14 mouse cellular contexts compared by ENCODE assay signal in the genomic region with DNA sequence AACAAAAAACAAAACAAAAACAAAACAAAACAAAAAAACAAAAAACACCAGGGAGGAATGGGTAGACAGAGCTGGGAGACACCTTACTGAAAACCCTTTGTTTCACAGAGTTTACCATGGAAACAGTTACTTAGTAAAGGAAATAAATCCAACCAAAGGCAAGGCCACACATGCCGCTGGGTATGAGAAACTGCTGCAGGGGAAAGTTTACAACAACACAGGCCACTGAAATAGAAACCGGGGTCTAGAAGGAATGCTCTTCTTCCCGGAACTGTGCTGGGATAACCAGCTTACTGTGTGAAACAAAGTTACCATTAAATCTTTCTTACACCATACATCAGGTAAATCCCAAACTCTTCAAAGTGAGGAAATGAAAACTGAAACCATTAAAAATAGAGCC. TPM values are rescaled to one million over a fixed set of nuclear protein-coding genes. Genes with fewer than 3 reads are reported as not detected.
DNase-seq lines count a peak whose midpoint lies in the region; ATAC-seq and TF ChIP-seq lines count a peak whose summit lies in the region.
"Had no signal": no experiment of that assay in that cellular context is flagged by ENCODE, and none has a peak within 500 bp of the region (broad histone marks: within the 10 kb centered on the region; RNA-seq: fewer than 3 reads in every experiment).

No protein-coding gene starts in this region.

- no peaks in the 10 kb centered on the region for H3K9me3 ChIP-seq in heart, embryonic 10.5 days
- no peaks in the 10 kb centered on the region for H3K9me3 ChIP-seq in kidney, postnatal 0 days (replicated peaks; ENCODE audit: low read length)
- H3K9me3 ChIP-seq in limb, embryonic 13.5 days: no peaks in the 10 kb centered on the region
- H3K9me3 ChIP-seq: forebrain, embryonic 15.5 days; megakaryocyte, embryonic 14.5 days had no signal

- H3K4me2 ChIP-seq in kidney, postnatal 0 days (ENCODE audit: low read length): peak overlapping the region; percentile 24; the same call in 1 of the 2 replicates
- H3K4me2 ChIP-seq in limb, embryonic 13.5 days (replicated peaks): peak overlapping the region; percentile 17; the same call in 1 of the 2 replicates
- H3K4me2 ChIP-seq: forebrain, embryonic 15.5 days had no signal

- TF ChIP-seq CTCF in kidney, postnatal 0 days (IDR thresholded peaks at IDR 0.05; ENCODE audit: low read depth): no peak

- H3K4me3 ChIP-seq in heart, embryonic 10.5 days: no peak overlapping the region
- no peak overlapping the region for H3K4me3 ChIP-seq in kidney, postnatal 0 days (replicated peaks; ENCODE audit: low read depth, low read length)
- H3K4me3 ChIP-seq in limb, embryonic 13.5 days: no peak overlapping the region
- H3K4me3 ChIP-seq: forebrain, embryonic 15.5 days; megakaryocyte, embryonic 14.5 days had no signal

- H3K36me3 ChIP-seq in heart, embryonic 10.5 days: peaks cover 38% of the 10 kb centered on the region
- H3K36me3 ChIP-seq in kidney, postnatal 0 days (ENCODE audit: insufficient read depth, low read length): 0 out of 2 replicates have a peak, but pooled peaks cover 5% of the 10 kb centered on the region
- peaks cover 53% of the 10 kb centered on the region for H3K36me3 ChIP-seq in limb, embryonic 13.5 days

- H3K27me3 ChIP-seq in heart, embryonic 10.5 days (ENCODE audit: insufficient read depth, poor library complexity, severe bottlenecking): no peaks in the 10 kb centered on the region
- H3K27me3 ChIP-seq in kidney, postnatal 0 days (ENCODE audit: insufficient read depth, low read length): no peaks in the 10 kb centered on the region
- H3K27me3 ChIP-seq in limb, embryonic 13.5 days: no peaks in the 10 kb centered on the region
- H3K27me3 ChIP-seq: forebrain, embryonic 15.5 days; megakaryocyte, embryonic 14.5 days had no signal

- H3K9ac ChIP-seq in kidney, postnatal 0 days (ENCODE audit: low read depth, low read length): no peak overlapping the region
- 0 out of 2 replicates have a peak overlapping the region, but pooled peaks have one; percentile 6 for H3K9ac ChIP-seq in limb, embryonic 13.5 days
- H3K9ac ChIP-seq: forebrain, embryonic 15.5 days had no signal

- 38% methylated on average over 3 of the region's 3 CpGs for WGBS in heart, embryonic 10.5 days
- WGBS in kidney, postnatal 0 days: 11% methylated on average over 3 of the region's 3 CpGs
- WGBS in limb, embryonic 13.5 days: 9% methylated on average over 3 of the region's 3 CpGs

- no peak for DNase-seq in heart, embryonic 10.5 days (ENCODE audit: low spot score)
- DNase-seq in heart, adult 18-20 months: no peak
- DNase-seq in kidney, postnatal 0 days (ENCODE audit: low spot score): peak; percentile 84
- DNase-seq in kidney, postnatal 36 days: no peak
- DNase-seq in R1 (ENCODE audit: low read depth, low spot score): peak; percentile 41
- no peak for DNase-seq in urinary bladder, adult 2 months (ENCODE audit: low spot score)
- DNase-seq in urinary bladder, postnatal 14 days (ENCODE audit: low spot score): no peak
- DNase-seq: B cell, adult 2 months; right cerebral cortex, postnatal 25 days; thymus, adult 18-20 months had no signal

- peak overlapping the region; percentile 86 for H3K27ac ChIP-seq in heart, embryonic 10.5 days
- peak overlapping the region; percentile 50 for H3K27ac ChIP-seq in kidney, postnatal 0 days
- H3K27ac ChIP-seq in limb, embryonic 13.5 days: peak overlapping the region; percentile 84
- H3K27ac ChIP-seq: forebrain, embryonic 15.5 days had no signal

- no peak for ATAC-seq in kidney, postnatal 0 days (replicated peaks; ENCODE audit: low FRiP score, low read depth)
- no peak for ATAC-seq in limb, embryonic 13.5 days (ENCODE audit: low FRiP score, low read depth)
- ATAC-seq: forebrain, embryonic 15.5 days; inflammation-experienced regulatory T-cells, adult 6 months had no signal

- peaks cover 88% of the 10 kb centered on the region for H3K4me1 ChIP-seq in heart, embryonic 10.5 days
- H3K4me1 ChIP-seq in kidney, postnatal 0 days (replicated peaks; ENCODE audit: insufficient read depth, low read length): peaks cover 56% of the 10 kb centered on the region
- peaks cover 81% of the 10 kb centered on the region for H3K4me1 ChIP-seq in limb, embryonic 13.5 days

RNA-seq across cellular contexts. Expression of a gene that starts 20.3 kb away (rescaled TPM):
- polyA plus RNA-seq in heart, embryonic 10.5 days (2016; fragmentation: Nextera tagmentation; extraction: Ambion mirVana): 134 and 287 TPM in 2 replicates
- total RNA-seq in heart, adult 18-20 months (2021): 10 to 100 TPM; 47.2 to 58.4 TPM
- polyA plus RNA-seq in kidney, postnatal 0 days (2015; fragmentation: Nextera tagmentation; extraction: Ambion mirVana): 263 and 267 TPM in 2 replicates
- polyA plus RNA-seq in limb, embryonic 13.5 days (2015; fragmentation: Nextera tagmentation; extraction: Ambion mirVana): 422 and 433 TPM in 2 replicates
- polyA plus RNA-seq in urinary bladder, adult 2 months (2012; rRNA removed): 141 and 146 TPM in 2 replicates

Comparison
In these comparisons a context has a peak if more than half of its experiments do, and no peak if none do; other contexts are left out.
1. DNase-seq: peak in kidney, postnatal 0 days (single experiment) and R1 (single experiment); none in heart, embryonic 10.5 days (single experiment), heart, adult 18-20 months (0 of 2), kidney, postnatal 36 days (0 of 2), urinary bladder, adult 2 months (single experiment) and urinary bladder, postnatal 14 days (single experiment).
2. Peak in every context shown above with its lines, with median percentiles within 50 percentile points of each other: H3K27ac ChIP-seq.